Mouse (Mus musculus) liver, postnatal 0 days (tissue): ENCODE results near the gene Tmem189. TPM values are rescaled to one million over a fixed set of nuclear protein-coding genes. Genes with fewer than 3 reads are reported as not detected.
A peak's percentile ranks its signal among the peaks of the same experiment; 100 is the strongest.

ENCODE experiments used
- ATAC-seq: fragments of 200-750 bp; cut with Nextera tagmentation; 2 replicates; pipeline ENCODE4 v1.8.0; 2017; ENCODE audit warnings: mild to moderate bottlenecking, moderate library complexity
- DNase-seq: peaks from one replicate; pipeline ENCODE4 v3.0.0-alpha.2; 2016
- H3K27ac ChIP-seq: fragments of 300-500 bp; sonication (generic); 2 replicates; pipeline ENCODE4 v1.5.1; 2014; ENCODE audit warnings: antibody characterized with exemption, moderate library complexity, mild to moderate bottlenecking, low read depth
- H3K27me3 ChIP-seq: fragments of 300-500 bp; sonication (generic); 2 replicates; pipeline ENCODE4 v1.6.1; 2014; ENCODE audit warnings: low read length, control low read depth, mixed read lengths; ENCODE audit not compliant: insufficient read depth
- H3K36me3 ChIP-seq: fragments of 300-500 bp; sonication (generic); replicated peaks from 2 replicates; pipeline ENCODE4 v1.6.1; 2014; ENCODE audit warnings: mild to moderate bottlenecking, control low read depth, low read length, moderate library complexity, mixed read lengths; ENCODE audit not compliant: insufficient read depth
- H3K4me1 ChIP-seq: fragments of 300-500 bp; sonication (generic); 2 replicates; pipeline ENCODE4 v1.6.1; 2014; ENCODE audit warnings: antibody characterized with exemption, mild to moderate bottlenecking, control low read depth; ENCODE audit not compliant: insufficient read depth
- H3K4me2 ChIP-seq: fragments of 300-500 bp; sonication (generic); 2 replicates; pipeline ENCODE4 v1.6.1; 2014; ENCODE audit warnings: low read depth, mild to moderate bottlenecking, low read length, moderate library complexity, mixed read lengths
- H3K4me3 ChIP-seq: fragments of 300-500 bp; sonication (generic); 2 replicates; pipeline ENCODE4 v1.5.1; 2014; ENCODE audit warnings: low read depth, low read length
- H3K9ac ChIP-seq: fragments of 300-500 bp; sonication (generic); replicated peaks from 2 replicates; pipeline ENCODE4 v1.6.1; 2014; ENCODE audit warnings: mild to moderate bottlenecking, moderate library complexity
- H3K9me3 ChIP-seq: fragments of 300-500 bp; sonication (generic); 2 replicates; pipeline ENCODE4 v1.6.1; 2016; ENCODE audit warnings: mild to moderate bottlenecking, control low read depth, low read length, mixed read lengths
- CTCF ChIP-seq: sonication (generic); IDR thresholded peaks from 2 replicates; pipeline ENCODE4 v1.5.1; 2016; ENCODE audit warnings: antibody characterized with exemption, low read depth
- EP300 ChIP-seq: IDR thresholded peaks from 2 replicates; pipeline ENCODE4 v1.6.1; 2016; ENCODE audit warnings: antibody characterized with exemption, low read depth, mild to moderate bottlenecking
- whole genome bisulfite sequencing: fragments of 180-500 bp; shearing (Covaris S2); extraction: QIAGEN DNeasy Blood & Tissue Kit; methylation state at CpG from one replicate; pipeline ENCODE4 v1.1.7; 2014; ENCODE audit not compliant: insufficient replicate concordance; 5-methylcytosine and 5-hydroxymethylcytosine counted together
- polyA plus RNA-seq: library from polyadenylated mRNA; unstranded; fragments of >200 nt; fragmentation: Nextera tagmentation; extraction: Ambion mirVana; gene quantifications from 2 replicates; pipeline ENCODE4 v1.2.1, GENCODE M21; 2015

Gene Tmem189
- polyA plus RNA-seq, 1 experiment from 2014 or later: 10.1 TPM

DNA sequence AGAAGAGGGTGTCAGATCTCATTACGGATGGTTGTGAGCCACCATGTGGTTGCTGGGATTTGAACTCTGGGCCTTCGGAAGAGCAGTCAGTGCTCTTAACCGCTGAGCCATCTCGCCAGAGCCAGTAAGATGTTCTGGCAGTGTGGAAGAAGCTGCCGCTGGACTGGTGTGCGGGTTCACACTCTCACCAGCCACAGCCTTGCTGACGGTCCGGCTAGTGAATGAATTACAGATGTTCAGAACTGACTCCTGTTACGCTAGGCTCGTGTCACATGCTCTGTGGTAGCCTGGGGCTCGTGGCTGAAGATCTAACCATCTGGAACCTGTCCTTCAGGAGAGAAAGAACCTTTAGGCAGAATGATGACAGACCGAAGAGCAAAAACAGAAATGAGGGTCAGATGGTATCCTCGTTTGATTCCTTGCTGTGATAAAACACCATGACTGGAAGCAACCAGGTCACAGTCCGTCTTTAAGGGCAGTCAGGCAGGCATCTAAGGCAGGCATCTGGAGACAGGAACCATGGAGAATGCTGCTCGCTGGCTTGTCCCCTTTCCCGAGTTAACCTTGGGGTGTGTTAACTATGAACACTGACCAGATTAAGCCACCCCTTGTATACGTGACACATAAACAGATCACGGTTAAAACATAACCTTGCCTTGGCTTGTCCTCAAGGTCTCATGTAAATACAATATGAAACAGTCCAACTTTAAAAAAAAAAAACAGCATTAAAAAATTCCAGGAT, 23.5 kb downstream of the Tmem189 start:
- H3K9ac ChIP-seq: no peak overlapping the region
- no peak overlapping the region for H3K4me3 ChIP-seq
- peaks cover 11% of the 10 kb centered on the region for H3K4me1 ChIP-seq
- no peak for DNase-seq
- no peak overlapping the region for H3K4me2 ChIP-seq
- WGBS: 80% methylated on average over 18 of the region's 18 CpGs
- ATAC-seq: no peak
- no peak for TF ChIP-seq EP300
- TF ChIP-seq CTCF: no peak
- no peak overlapping the region for H3K27ac ChIP-seq
- H3K9me3 ChIP-seq: no peaks in the 10 kb centered on the region
- no peaks in the 10 kb centered on the region; the same call in 1 of the 2 replicates for H3K27me3 ChIP-seq
- H3K36me3 ChIP-seq: no peaks in the 10 kb centered on the region

DNA sequence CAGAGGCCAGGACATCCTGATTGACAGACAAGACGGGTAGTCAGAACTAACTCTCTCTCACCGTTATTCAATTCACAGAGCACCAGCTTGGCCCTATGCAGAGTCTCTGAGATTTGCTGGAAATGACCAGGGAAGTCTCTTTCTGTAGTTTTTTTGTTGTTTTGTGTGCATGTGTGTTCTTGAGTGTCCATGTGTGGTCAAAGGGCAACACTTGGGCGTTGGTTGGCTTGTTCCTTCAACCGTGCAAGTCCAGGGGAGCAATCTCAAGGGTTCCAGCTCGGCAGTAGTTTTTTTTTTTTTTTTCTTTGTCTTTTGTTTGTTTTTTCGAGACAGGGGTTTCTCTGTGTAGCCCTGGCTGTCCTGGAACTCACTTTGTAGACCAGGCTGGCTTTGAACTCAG, 26.9 kb downstream of the Tmem189 start:
- TF ChIP-seq CTCF (no peak), EP300 (no peak)
- Histone ChIP-seq H3K4me1 (peaks cover 28% of the 10 kb centered on the region), H3K4me3 (no peak overlapping the region), H3K9me3 (no peaks in the 10 kb centered on the region), H3K27me3 (peaks cover 2% of the 10 kb centered on the region), H3K27ac (no peak overlapping the region), H3K9ac (no peak overlapping the region; the same call in 1 of the 2 replicates), H3K36me3 (0 out of 2 replicates have a peak, but pooled peaks cover 6% of the 10 kb centered on the region), H3K4me2 (peak overlapping the region; percentile 98; the same call in 1 of the 2 replicates)
- ATAC-seq (no peak), DNase-seq (no peak)
- WGBS: 56% methylated on average over 6 of the region's 6 CpGs

DNA sequence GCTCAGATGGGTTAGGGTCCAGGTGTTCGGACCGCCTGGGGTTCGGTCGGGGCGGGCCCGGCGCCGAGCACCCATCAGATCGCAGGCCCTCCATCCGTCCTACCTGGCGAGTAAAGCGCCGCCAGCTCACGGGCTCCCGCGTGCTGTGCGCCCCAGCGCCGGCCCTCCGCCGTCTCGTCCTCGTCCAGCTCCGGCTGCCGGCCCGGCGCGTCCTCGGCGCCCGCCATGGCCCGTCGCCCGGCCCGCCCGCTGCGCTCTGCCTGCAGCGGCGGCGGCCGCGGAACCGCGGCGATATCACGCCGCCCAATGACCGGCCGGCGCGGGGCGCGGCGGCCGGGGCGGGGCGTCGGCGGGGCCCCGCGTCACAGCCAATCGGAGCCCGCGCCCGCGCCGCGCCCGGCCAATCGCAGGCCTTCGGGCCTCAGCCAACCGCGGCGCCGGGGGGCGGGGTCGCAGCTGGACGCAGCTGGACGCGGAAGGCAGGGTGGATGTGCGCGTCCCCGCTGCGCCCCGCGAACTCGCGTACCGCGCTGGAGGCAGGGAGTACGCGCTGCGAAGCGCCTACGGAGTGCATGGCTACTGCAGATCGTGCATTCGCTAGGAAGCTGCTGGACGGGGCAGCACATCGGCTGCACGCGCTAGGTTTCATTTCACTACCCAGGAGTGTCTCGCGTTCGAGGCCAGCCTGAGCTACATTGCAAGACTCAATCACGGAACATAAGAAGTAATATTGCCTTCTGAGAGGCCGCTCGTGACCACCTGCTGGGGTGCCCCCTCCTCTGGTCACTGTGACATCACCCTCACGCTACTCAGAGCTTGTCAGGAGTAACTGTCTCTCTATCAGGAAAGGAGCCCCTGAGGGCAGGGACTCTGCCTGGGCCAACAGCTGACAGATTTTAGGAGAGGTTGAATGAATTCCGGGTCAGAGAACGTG, 28.1 kb downstream of the Tmem189 start, which contains the start of gene Gm20431:
Gene Gm20431, minus strand, starts transcription at position 227 of the 934 bp plus-strand sequence.
- Histone ChIP-seq H3K27ac (peak within 1 kb of the TSS; percentile 66), H3K4me3 (peak within 1 kb of the TSS; percentile 75), H3K27me3 (peaks cover 2% of the 10 kb centered on the region), H3K36me3 (0 out of 2 replicates have a peak, but pooled peaks cover 9% of the 10 kb centered on the region), H3K9me3 (no peaks in the 10 kb centered on the region), H3K4me1 (peaks cover 34% of the 10 kb centered on the region), H3K9ac (peak within 1 kb of the TSS; percentile 84), H3K4me2 (peak within 1 kb of the TSS; percentile 98)
- TF ChIP-seq CTCF: no peak
- no peak for TF ChIP-seq EP300
- WGBS: under 1% methylated on average over 68 of the region's 110 CpGs
- DNase-seq: peak; percentile 96
- ATAC-seq: peak; percentile 97

DNA sequence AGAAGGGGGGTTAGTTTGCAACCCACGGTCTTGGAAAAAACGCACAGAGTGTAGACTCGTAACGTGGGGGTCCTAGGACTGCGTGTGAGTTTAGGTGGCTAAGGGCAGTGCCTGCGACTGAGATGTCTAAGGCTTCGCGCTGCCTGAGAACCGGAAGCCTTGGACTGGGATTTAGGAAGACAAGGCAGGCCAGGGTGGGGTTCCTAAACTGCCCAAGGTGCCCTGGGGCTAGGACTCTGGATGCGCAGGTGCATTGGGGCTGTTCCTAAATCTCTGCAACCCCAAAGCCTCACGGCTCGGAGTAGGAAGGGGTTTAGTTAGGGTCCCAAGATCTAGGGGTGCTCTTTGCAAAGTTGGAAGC, 29.0 kb downstream of the Tmem189 start:
- no peak for ATAC-seq
- Histone ChIP-seq H3K4me3 (peak overlapping the region; percentile 75), H3K4me2 (peak overlapping the region; percentile 98), H3K27ac (peak overlapping the region; percentile 52), H3K36me3 (0 out of 2 replicates have a peak, but pooled peaks cover 9% of the 10 kb centered on the region), H3K9me3 (no peaks in the 10 kb centered on the region), H3K9ac (peak overlapping the region; percentile 84), H3K4me1 (peaks cover 37% of the 10 kb centered on the region), H3K27me3 (peaks cover 2% of the 10 kb centered on the region)
- 8% methylated on average over 12 of the region's 12 CpGs for WGBS
- TF ChIP-seq EP300 (no peak), CTCF (no peak)
- DNase-seq: no peak

DNA sequence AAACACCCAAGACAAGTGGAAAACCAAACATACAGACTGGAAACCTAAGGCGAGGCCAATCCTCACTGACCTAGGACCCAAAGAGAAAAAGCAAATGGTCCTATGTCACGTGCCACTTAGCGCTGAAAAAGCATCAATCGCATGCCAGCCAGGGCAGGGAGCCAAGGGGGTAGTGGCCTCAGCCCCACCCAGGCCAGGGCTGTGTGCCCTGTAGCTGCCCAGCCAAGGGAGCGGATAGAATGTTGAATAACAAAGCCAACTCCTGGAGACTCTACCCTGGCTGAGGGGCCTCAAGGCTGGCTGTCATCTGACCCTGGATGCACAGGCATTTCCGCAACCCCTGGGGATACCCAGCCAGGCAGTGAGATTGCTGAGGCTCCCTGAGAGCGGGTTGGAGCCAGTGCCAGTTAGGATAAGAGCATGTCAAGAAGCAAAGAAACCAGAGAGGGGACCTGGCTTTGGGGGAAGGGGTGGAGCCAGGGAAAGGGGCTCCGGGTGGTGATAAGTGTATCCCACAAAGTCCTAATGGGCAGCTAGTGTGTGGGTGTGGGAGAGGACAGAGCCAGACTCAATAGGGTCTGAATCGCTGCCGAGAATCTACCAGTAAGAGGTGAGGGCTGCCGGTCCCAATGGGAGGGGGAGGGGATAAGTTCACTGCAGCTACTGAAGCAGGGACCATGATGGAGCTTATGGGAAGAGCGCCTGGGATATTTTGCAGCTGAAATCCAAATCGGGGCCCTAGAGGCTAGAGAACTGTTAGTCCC, 29.6 kb downstream of the Tmem189 start:
- H3K4me3 ChIP-seq: peak overlapping the region; percentile 75
- DNase-seq: no peak

More for the DNA sequence above, 29.6 kb downstream of the Tmem189 start:
- Histone ChIP-seq H3K4me2 (peak overlapping the region; percentile 98), H3K36me3 (0 out of 2 replicates have a peak, but pooled peaks cover 9% of the 10 kb centered on the region), H3K27ac (peak overlapping the region; percentile 52; the same call in 1 of the 2 replicates), H3K9me3 (no peaks in the 10 kb centered on the region), H3K27me3 (peaks cover 2% of the 10 kb centered on the region), H3K9ac (peak overlapping the region; percentile 84), H3K4me1 (peaks cover 40% of the 10 kb centered on the region)
- ATAC-seq: no peak
- no peak for TF ChIP-seq EP300
- no peak for TF ChIP-seq CTCF
- 41% methylated on average over 13 of the region's 13 CpGs for WGBS
